Comparison of ENCODE assay signal across 8 mouse cellular contexts in genomic region chr10:122447861-122448716, GRCm38 (mm10). TPM values are rescaled to one million over a fixed set of nuclear protein-coding genes. Genes with fewer than 3 reads are reported as not detected.
DNase-seq lines count a peak whose midpoint lies in the region; ATAC-seq lines count a peak whose summit lies in the region.

TSS of gene Avpr1a (plus strand) at chr10:122448499.

- ATAC-seq in neural tube, embryonic 12.5 days (ENCODE audit: low FRiP score, low read depth), result peak; percentile 13; the same call in 1 of the 2 replicates

- peaks cover 33% of the 10 kb centered on the region for H3K27me3 ChIP-seq in neural tube, embryonic 12.5 days (replicated peaks)

- H3K4me1 ChIP-seq in neural tube, embryonic 12.5 days, result peaks cover 18% of the 10 kb centered on the region

- H3K36me3 ChIP-seq in neural tube, embryonic 12.5 days, result no peaks in the 10 kb centered on the region

- H3K9me3 ChIP-seq in neural tube, embryonic 12.5 days, result no peaks in the 10 kb centered on the region

- no peak within 1 kb of the TSS for H3K27ac ChIP-seq in neural tube, embryonic 12.5 days

- H3K4me2 ChIP-seq in neural tube, embryonic 12.5 days (replicated peaks), result peak within 1 kb of the TSS; percentile 91

- peak within 1 kb of the TSS; percentile 27 for H3K9ac ChIP-seq in neural tube, embryonic 12.5 days

- DNase-seq in gastrocnemius, postnatal 10 days, result peak; percentile 23
- no peak for DNase-seq in gastrocnemius, adult 18-20 months (ENCODE audit: low spot score)
- peak; percentile 1 for DNase-seq in adrenal gland, postnatal 25 days
- peak; percentile 14 to 27 for DNase-seq in heart, adult 9 months (ENCODE audit: low spot score in 2 of 2)
- DNase-seq in kidney, postnatal 4 days, result peak; percentile 20 to 38
- no peak for DNase-seq in frontal cortex, postnatal 25 days (ENCODE audit: low spot score in 2 of 2)
- no peak for DNase-seq in urinary bladder, postnatal 14 days (ENCODE audit: low spot score)

- peak within 1 kb of the TSS; percentile 40 for H3K4me3 ChIP-seq in neural tube, embryonic 12.5 days

- WGBS in neural tube, embryonic 12.5 days, result 5% methylated on average over 34 of the region's 34 CpGs

RNA-seq across cellular contexts. Expression of gene Avpr1a, which starts in this region (rescaled TPM):
- 1 to 10 TPM; 5.3 to 6.3 TPM for total RNA-seq in gastrocnemius, postnatal 10 days (2021)
- under 1 TPM; 0.48 to 0.71 TPM for total RNA-seq in gastrocnemius, adult 18-20 months (2021)
- total RNA-seq in adrenal gland, postnatal 25 days (2021), result 0.76 and 1.6 TPM in 2 replicates
- polyA plus RNA-seq in neural tube, embryonic 12.5 days (2016; fragmentation: Nextera tagmentation; extraction: Ambion mirVana), result 0.63 and 0.66 TPM in 2 replicates

Comparison
In these comparisons a context has a peak if more than half of its experiments do, and no peak if none do; other contexts are left out.
1. DNase-seq: peak in gastrocnemius, postnatal 10 days (single experiment), adrenal gland, postnatal 25 days (single experiment), heart, adult 9 months (2 of 2) and kidney, postnatal 4 days (2 of 2); none in gastrocnemius, adult 18-20 months (single experiment), frontal cortex, postnatal 25 days (0 of 2) and urinary bladder, postnatal 14 days (single experiment).
2. Peak in ATAC-seq, H3K4me3 ChIP-seq, H3K9ac ChIP-seq and H3K4me2 ChIP-seq in neural tube, embryonic 12.5 days; RNA of the gene not detected or under 1 TPM.